Mouse (Mus musculus) cerebellum, postnatal 25 days (tissue): ENCODE data around the gene Tmem196.

Experiments
- DNase-seq, 2 experiments: peaks; one replicate each; pipeline ENCODE4 v3.0.0; 2021; ENCODE audit warnings: mixed read lengths in 2 of 2

Tmem196 gene

GRCm38 (mm10) chr12:119945589-119946310, at the start of gene Tmem196:
Gene Tmem196, plus strand, starts transcription at chr12:119945822.
- peak; percentile 12 to 21 for DNase-seq

- peak; percentile 7 for DNase-seq
Measured at GRCm38 (mm10) chr12:119946311-119946692, 680 bp downstream of the Tmem196 start.

GRCm38 (mm10) chr12:119957041-119957440, 11.4 kb downstream of the Tmem196 start:
- DNase-seq: peak; percentile 8 to 28

GRCm38 (mm10) chr12:119960730-119961129, 15.1 kb downstream of the Tmem196 start:
- peak; percentile 29 to 76 for DNase-seq

DNA sequence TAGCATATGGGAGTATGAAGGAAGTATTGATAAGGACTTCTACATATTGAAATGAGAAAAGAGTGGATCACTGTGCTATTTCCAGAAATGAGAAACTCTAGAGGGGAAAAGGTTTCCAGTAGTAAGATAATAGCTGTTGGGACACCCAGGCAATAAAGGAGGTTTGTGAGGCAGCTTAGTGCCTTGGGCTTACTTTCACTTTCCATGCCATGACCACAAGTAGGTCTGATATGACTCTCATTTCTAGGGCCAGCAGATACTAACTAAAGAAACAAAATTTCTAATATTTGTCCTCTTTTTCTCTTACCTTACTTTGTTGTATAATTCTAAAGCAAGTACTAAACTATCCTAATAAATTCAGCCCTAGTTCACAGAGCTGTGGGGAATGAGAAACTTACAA, 19.8 kb downstream of the Tmem196 start:
- no peak for DNase-seq

- no peak for DNase-seq
Measured at GRCm38 (mm10) chr12:119970068-119970467, 24.4 kb downstream of the Tmem196 start.

DNA sequence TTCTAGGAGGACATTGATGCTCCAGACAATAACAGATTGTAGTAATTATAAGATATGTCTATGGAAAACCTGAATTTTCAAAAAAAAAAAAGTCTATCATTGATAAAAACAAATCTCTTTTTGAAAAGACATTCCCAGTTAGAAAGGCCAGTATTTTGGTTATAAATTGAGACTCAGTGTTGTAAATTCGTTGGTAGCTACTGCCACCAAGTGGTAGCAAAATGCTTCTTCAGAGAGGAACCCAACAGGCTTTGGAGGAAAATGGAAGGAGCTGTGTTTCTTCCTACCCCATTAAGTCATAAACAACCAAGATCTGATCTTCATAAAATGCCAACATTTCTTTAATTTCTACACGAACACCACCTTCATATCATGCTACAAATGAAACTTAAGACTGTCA, 36.1 kb downstream of the Tmem196 start:
- peak; percentile 8 to 50 for DNase-seq

GRCm38 (mm10) chr12:119998267-119998666, 52.6 kb downstream of the Tmem196 start:
- no peak for DNase-seq

- DNase-seq: no peak
Measured at GRCm38 (mm10) chr12:120004280-120004679, 58.7 kb downstream of the Tmem196 start.

- DNase-seq: no peak
Measured at GRCm38 (mm10) chr12:120014768-120015167, 69.1 kb downstream of the Tmem196 start.

DNA sequence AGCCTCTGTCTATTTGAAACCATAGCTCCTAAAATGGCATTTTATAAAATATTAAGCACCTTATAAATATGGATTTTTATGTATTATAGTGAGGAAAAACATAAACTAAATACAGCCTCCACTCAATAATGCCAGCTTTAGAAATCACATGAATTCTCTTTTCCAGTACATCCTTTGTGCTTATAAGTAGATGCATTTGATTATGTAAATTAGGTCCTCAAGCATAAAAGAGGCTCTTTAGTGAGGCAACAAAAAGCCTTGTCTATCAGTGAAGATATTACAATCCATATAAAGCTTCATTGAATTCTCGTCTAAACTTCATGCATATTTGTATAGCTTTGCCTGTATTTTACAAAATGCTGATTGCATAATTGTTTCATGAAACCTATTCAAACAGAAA, 69.6 kb downstream of the Tmem196 start:
- no peak for DNase-seq

DNA sequence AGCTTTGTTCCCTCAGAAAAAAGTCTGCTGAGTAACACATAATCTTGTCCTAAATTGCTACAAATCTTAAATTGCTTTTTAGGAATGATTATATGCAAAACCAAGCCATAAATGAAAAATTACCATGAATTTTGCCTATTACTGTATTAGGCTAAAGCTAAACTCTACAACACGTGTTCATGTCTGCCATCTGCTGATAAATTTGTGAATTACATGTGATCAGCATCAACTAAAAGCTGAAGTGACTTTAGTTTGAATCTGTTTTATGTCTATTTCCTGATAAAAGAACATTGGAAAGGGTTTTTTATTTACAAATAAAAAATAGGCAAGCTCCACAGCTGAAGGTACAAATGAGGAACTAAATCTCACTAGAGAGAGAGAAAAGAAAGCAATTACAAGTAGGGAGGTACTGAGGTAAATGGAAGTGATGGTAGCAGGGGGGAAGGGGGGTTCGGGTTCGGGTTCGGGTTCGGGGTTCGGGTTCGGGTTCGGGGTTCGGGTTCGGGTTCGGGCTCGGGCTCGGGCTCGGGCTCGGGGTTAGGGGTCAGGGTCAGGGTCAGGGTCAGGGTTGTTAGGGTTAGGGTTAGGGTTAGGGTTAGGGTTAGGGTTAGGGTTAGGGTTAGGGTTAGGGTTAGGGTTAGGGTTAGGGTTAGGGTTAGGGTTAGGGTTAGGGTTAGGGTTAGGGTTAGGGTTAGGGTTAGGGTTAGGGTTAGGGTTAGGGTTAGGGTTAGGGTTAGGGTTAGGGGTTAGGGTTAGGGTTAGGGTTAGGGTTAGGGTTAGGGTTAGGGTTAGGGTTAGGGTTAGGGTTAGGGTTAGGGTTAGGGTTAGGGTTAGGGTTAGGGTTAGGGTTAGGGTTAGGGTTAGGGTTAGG, 82.7 kb downstream of the Tmem196 start:
- peak; percentile 3 to 52 for DNase-seq
